Mouse (Mus musculus) MEL (cell line): Measurements from ENCODE around the gene Alg3. TPM values are rescaled to one million over a fixed set of nuclear protein-coding genes. Genes with fewer than 3 reads are reported as not detected.

Experiments used
- DNase-seq: peaks from one replicate; pipeline ENCODE4 v3.0.0; 2011; ENCODE audit warnings: low read depth, low spot score
- H3K27ac ChIP-seq: 2 replicates; pipeline ENCODE4 v1.5.1; 2012; ENCODE audit warnings: low read depth, mild to moderate bottlenecking, control low read depth, low read length, moderate library complexity; ENCODE audit not compliant: control insufficient read depth
- H3K27me3 ChIP-seq, 2 experiments: fragments of 150-350 bp in 1 of 2; sonication (generic) in 1 of 2; 2 replicates each; pipeline ENCODE4 v1.6.1; 2012; ENCODE audit warnings: low read length in 2 of 2, mild to moderate bottlenecking in 2 of 2, improper control_type of control experiment in 1 of 2, moderate library complexity in 1 of 2; ENCODE audit not compliant: insufficient read depth in 2 of 2, control insufficient read depth in 1 of 2
- H3K36me3 ChIP-seq, 2 experiments: 2 replicates each; pipeline ENCODE4 v1.6.1; 2012 to 2014; ENCODE audit warnings: low read length in 2 of 2, improper control_type of control experiment in 1 of 2, inconsistent platforms in 1 of 2, mild to moderate bottlenecking in 1 of 2; ENCODE audit not compliant: insufficient read depth in 2 of 2, control insufficient read depth in 1 of 2
- H3K4me1 ChIP-seq, 2 experiments: fragments of 150-350 bp in 1 of 2; sonication (generic) in 1 of 2; 2 replicates each; pipeline ENCODE4 v1.6.1; 2012; ENCODE audit warnings: low read length in 2 of 2, improper control_type of control experiment in 1 of 2, mild to moderate bottlenecking in 1 of 2; ENCODE audit not compliant: insufficient read depth in 2 of 2, control insufficient read depth in 1 of 2
- H3K4me3 ChIP-seq, 2 experiments: fragments of 150-350 bp in 1 of 2; sonication (generic) in 1 of 2; 2 replicates each; pipeline ENCODE4 v1.5.1; 2012; ENCODE audit warnings: low read depth in 2 of 2, low read length in 2 of 2, mild to moderate bottlenecking in 2 of 2, moderate library complexity in 2 of 2, control low read depth in 1 of 2, improper control_type of control experiment in 1 of 2; ENCODE audit not compliant: control insufficient read depth in 1 of 2, insufficient read depth in 1 of 2
- H3K79me2 ChIP-seq: 2 replicates; pipeline ENCODE4 v1.6.1; 2012; ENCODE audit warnings: mild to moderate bottlenecking, low read length, moderate library complexity; ENCODE audit not compliant: control insufficient read depth, poor library complexity, insufficient read depth
- H3K9ac ChIP-seq: 2 replicates; pipeline ENCODE4 v1.6.1; 2012; ENCODE audit warnings: low read depth, mild to moderate bottlenecking, control low read depth, low read length, moderate library complexity; ENCODE audit not compliant: control insufficient read depth, poor library complexity, severe bottlenecking
- H3K9me3 ChIP-seq: fragments of 150-350 bp; sonication (generic); replicated peaks from 2 replicates; pipeline ENCODE4 v1.6.1; 2012; ENCODE audit warnings: mild to moderate bottlenecking, low read length, improper control_type of control experiment, moderate library complexity; ENCODE audit not compliant: insufficient read depth
- BHLHE40 ChIP-seq: IDR thresholded peaks from 2 replicates; pipeline ENCODE4 v1.6.1; 2012; ENCODE audit warnings: low read depth, mild to moderate bottlenecking, inconsistent platforms, low read length, improper control_type of control experiment, borderline replicate concordance
- CTCF ChIP-seq, 3 experiments: IDR thresholded peaks in 2 of 3; conservative IDR thresholded peaks in 1 of 3; 2 replicates each; pipeline ENCODE4 v1.5.1; 2011 to 2012; ENCODE audit warnings: low read length in 3 of 3, low read depth in 2 of 3, mild to moderate bottlenecking in 2 of 3, improper control_type of control experiment in 1 of 3, inconsistent platforms in 1 of 3, mixed read lengths in 1 of 3, moderate library complexity in 1 of 3; ENCODE audit not compliant: control insufficient read depth in 1 of 3, insufficient read depth in 1 of 3, poor library complexity in 1 of 3, severe bottlenecking in 1 of 3
- E2F4 ChIP-seq: IDR thresholded peaks from 2 replicates; pipeline ENCODE4 v1.6.1; 2011; ENCODE audit warnings: low read depth, low read length, improper control_type of control experiment, borderline replicate concordance
- ELF1 ChIP-seq: IDR thresholded peaks from 2 replicates; pipeline ENCODE4 v1.6.1; 2014; ENCODE audit warnings: low read depth, mild to moderate bottlenecking, inconsistent platforms, low read length, improper control_type of control experiment, moderate library complexity
- ETS1 ChIP-seq: IDR thresholded peaks from 2 replicates; pipeline ENCODE4 v1.6.1; 2012; ENCODE audit warnings: low read depth, mild to moderate bottlenecking, inconsistent platforms, low read length, improper control_type of control experiment, moderate library complexity
- GATA1 ChIP-seq: IDR thresholded peaks from 2 replicates; pipeline ENCODE4 v1.6.1; 2011; ENCODE audit warnings: low read depth, low read length, improper control_type of control experiment
- KAT2A ChIP-seq: conservative IDR thresholded peaks from 2 replicates; pipeline ENCODE4 v1.6.1; 2012; ENCODE audit warnings: low read depth, low read length, improper control_type of control experiment, inconsistent platforms
- MYC ChIP-seq: IDR thresholded peaks from 2 replicates; pipeline ENCODE4 v1.6.1; 2011; ENCODE audit warnings: low read depth, mild to moderate bottlenecking, low read length, improper control_type of control experiment, moderate library complexity
- NELFE ChIP-seq: IDR thresholded peaks from 2 replicates; pipeline ENCODE4 v1.6.1; 2011; ENCODE audit warnings: low read depth, low read length, improper control_type of control experiment
- POLR2A ChIP-seq, 2 experiments: IDR thresholded peaks; 2 replicates each; pipeline ENCODE4 v1.6.1; 2011 to 2012; ENCODE audit warnings: low read length in 2 of 2, mild to moderate bottlenecking in 2 of 2, control low read depth in 1 of 2, improper control_type of control experiment in 1 of 2, low read depth in 1 of 2, moderate library complexity in 1 of 2; ENCODE audit not compliant: control insufficient read depth in 1 of 2, insufficient read depth in 1 of 2, poor library complexity in 1 of 2
- RAD21 ChIP-seq: IDR thresholded peaks from 2 replicates; pipeline ENCODE4 v1.6.1; 2011; ENCODE audit warnings: mild to moderate bottlenecking, low read depth, low read length, improper control_type of control experiment
- RCOR1 ChIP-seq: IDR thresholded peaks from 2 replicates; pipeline ENCODE4 v1.6.1; 2012; ENCODE audit warnings: low read depth, mild to moderate bottlenecking, inconsistent platforms, low read length, improper control_type of control experiment
- SIN3A ChIP-seq: IDR thresholded peaks from 2 replicates; pipeline ENCODE4 v1.6.1; 2012; ENCODE audit warnings: low read length, improper control_type of control experiment, inconsistent platforms
- SMC3 ChIP-seq: IDR thresholded peaks from 2 replicates; pipeline ENCODE4 v1.6.1; 2011; ENCODE audit warnings: low read depth, low read length, improper control_type of control experiment
- TAL1 ChIP-seq: IDR thresholded peaks from 2 replicates; pipeline ENCODE4 v1.6.1; 2012; ENCODE audit warnings: mild to moderate bottlenecking, inconsistent platforms, low read length, moderate library complexity, mixed read lengths
- UBTF ChIP-seq: IDR thresholded peaks from 2 replicates; pipeline ENCODE4 v1.6.1; 2012; ENCODE audit warnings: low read depth, mild to moderate bottlenecking, inconsistent platforms, low read length, improper control_type of control experiment, moderate library complexity, borderline replicate concordance; ENCODE audit not compliant: insufficient read depth
- ZKSCAN1 ChIP-seq: IDR thresholded peaks from 2 replicates; pipeline ENCODE4 v1.6.1; 2012; ENCODE audit warnings: low read depth, mild to moderate bottlenecking, inconsistent platforms, low read length, improper control_type of control experiment, moderate library complexity
- ZMIZ1 ChIP-seq: IDR thresholded peaks from 2 replicates; pipeline ENCODE4 v1.6.1; 2012; ENCODE audit warnings: low read depth, mild to moderate bottlenecking, inconsistent platforms, low read length, improper control_type of control experiment, moderate library complexity
- polyA plus RNA-seq, 2 experiments: library from polyadenylated mRNA; stranded (reverse) in 1 of 2; unstranded in 1 of 2; fragments of >175 nt in 1 of 2; fragments of >200 nt in 1 of 2; gene quantifications; 2 replicates each; pipeline versions ENCODE4 v1.2.1 to v1.2.4; 2012; ENCODE audit warnings: low replicate concordance in 2 of 2, low read depth in 1 of 2; ENCODE audit not compliant: insufficient read length in 2 of 2, insufficient read depth in 1 of 2, missing spikeins in 1 of 2
- total RNA-seq: library from RNA; depleted of rRNA; stranded (reverse); fragments of 300-350 nt; gene quantifications from 2 replicates; pipeline ENCODE4 v1.2.3, GENCODE M21; 2012

Gene Alg3
- total and polyA plus RNA-seq, 3 experiments, result 25.6 to 218 (median 67.6) TPM

- TF ChIP-seq E2F4 (no peak), SIN3A (peak; percentile 99), ZMIZ1 (0 out of 2 replicates have a peak, but pooled peaks have one; percentile 19), MYC (peak; percentile 100), KAT2A (no peak)
These were observed at the start of gene Alg3, which contains the start of the genes Eef1akmt4 and Gm49333 (continued) for GRCm38 (mm10) chr16:20611357-20612227.

- Histone ChIP-seq H3K27me3 (no peaks in the 10 kb centered on the region), H3K79me2 (peaks cover 11% of the 10 kb centered on the region), H3K36me3 (peaks cover 9 to 14% of the 10 kb centered on the region in 2 experiments), H3K9me3 (no peaks in the 10 kb centered on the region), H3K9ac (no peak overlapping the region), H3K4me3 (no peak overlapping the region), H3K27ac (no peak overlapping the region), H3K4me1 (peaks cover 0 to 5% of the 10 kb centered on the region in 2 experiments)
- DNase-seq, result no peak
- TF ChIP-seq ZMIZ1 (no peak), UBTF (no peak), ELF1 (no peak), CTCF (IDR thresholded peaks at IDR 0.05 in 2 of 3, conservative IDR thresholded peaks at IDR 0.05 in 1 of 3; ENCODE audit: control insufficient read depth in 1 of 3, insufficient read depth in 1 of 3, low read depth in 2 of 3, low read length in 3 of 3, poor library complexity in 1 of 3, severe bottlenecking in 1 of 3) (no peak), POLR2A (IDR thresholded peaks at IDR 0.05; ENCODE audit: control insufficient read depth in 1 of 2, insufficient read depth in 1 of 2, low read depth in 1 of 2, low read length in 2 of 2, poor library complexity in 1 of 2) (no peak), RAD21 (no peak), MYC (no peak), ZKSCAN1 (no peak), GATA1 (no peak), SMC3 (no peak), BHLHE40 (no peak), E2F4 (no peak), TAL1 (no peak), ETS1 (no peak), RCOR1 (no peak), NELFE (no peak)
- TF ChIP-seq, all 39 proteins: peak for 0
These were observed 46.1 kb upstream of the Alg3 start for GRCm38 (mm10) chr16:20657661-20658060.
